Mouse (Mus musculus): ENCODE data around the gene Myl3.

Gene Myl3

GRCm38 (mm10) chr9:110741711-110742294 is at the start of gene Myl3:
TSS of gene Myl3 (plus strand) at chr9:110741861.
- DNase-seq, result no peak

GRCm38 (mm10) chr9:110695165-110695755 is 46.4 kb upstream of the Myl3 start:
- no peak for DNase-seq

GRCm38 (mm10) chr9:110696427-110696826 is 45.2 kb upstream of the Myl3 start:
- DNase-seq, result no peak

GRCm38 (mm10) chr9:110697465-110697864 is 44.2 kb upstream of the Myl3 start:
- no peak for DNase-seq

GRCm38 (mm10) chr9:110699574-110699973 is 42.1 kb upstream of the Myl3 start:
- no peak for DNase-seq

- DNase-seq, result peak; percentile 43 to 44
Observed at GRCm38 (mm10) chr9:110701114-110702032, 40.3 kb upstream of the Myl3 start.

GRCm38 (mm10) chr9:110702848-110703247 is 38.8 kb upstream of the Myl3 start:
- no peak for DNase-seq

GRCm38 (mm10) chr9:110703951-110704350 is 37.7 kb upstream of the Myl3 start:
- no peak for DNase-seq

- no peak for DNase-seq
Observed at GRCm38 (mm10) chr9:110706784-110707183, 34.9 kb upstream of the Myl3 start.

- peak; percentile 79 to 85 for DNase-seq
Observed at GRCm38 (mm10) chr9:110709640-110710258, 31.9 kb upstream of the Myl3 start.

- DNase-seq, result peak; percentile 43 to 60
Observed at GRCm38 (mm10) chr9:110711532-110711931, 30.1 kb upstream of the Myl3 start.

GRCm38 (mm10) chr9:110711996-110712395 is 29.7 kb upstream of the Myl3 start:
- no peak for DNase-seq

- DNase-seq, result peak; percentile 37 to 46
Observed at GRCm38 (mm10) chr9:110712545-110712944, 29.1 kb upstream of the Myl3 start.

- no peak for DNase-seq
Observed at GRCm38 (mm10) chr9:110713389-110713788, 28.3 kb upstream of the Myl3 start.

- no peak for DNase-seq
Observed at GRCm38 (mm10) chr9:110715426-110715825, 26.2 kb upstream of the Myl3 start.

GRCm38 (mm10) chr9:110716775-110717174 is 24.9 kb upstream of the Myl3 start:
- DNase-seq, result peak; percentile 59 to 75

GRCm38 (mm10) chr9:110718071-110718470 is 23.6 kb upstream of the Myl3 start:
- DNase-seq, result no peak

GRCm38 (mm10) chr9:110718810-110719209 is 22.9 kb upstream of the Myl3 start:
- DNase-seq, result no peak

GRCm38 (mm10) chr9:110719977-110720376 is 21.7 kb upstream of the Myl3 start:
- no peak for DNase-seq

- no peak for DNase-seq
Observed at GRCm38 (mm10) chr9:110722060-110722459, 19.6 kb upstream of the Myl3 start.

- DNase-seq, result peak; percentile 65 to 78
Observed at GRCm38 (mm10) chr9:110725721-110726135, 15.9 kb upstream of the Myl3 start.

GRCm38 (mm10) chr9:110726867-110727266 is 14.8 kb upstream of the Myl3 start:
- DNase-seq, result no peak

GRCm38 (mm10) chr9:110729841-110730240 is 11.8 kb upstream of the Myl3 start:
- no peak for DNase-seq
